Mouse (Mus musculus): Measurements from ENCODE around the gene Ripply1.
"Not testable (repeated sequence)": the region's sequence is repeated elsewhere in the genome, so short reads cannot be mapped to it uniquely, and the experiment has no call there.

Ripply1 gene

DNA sequence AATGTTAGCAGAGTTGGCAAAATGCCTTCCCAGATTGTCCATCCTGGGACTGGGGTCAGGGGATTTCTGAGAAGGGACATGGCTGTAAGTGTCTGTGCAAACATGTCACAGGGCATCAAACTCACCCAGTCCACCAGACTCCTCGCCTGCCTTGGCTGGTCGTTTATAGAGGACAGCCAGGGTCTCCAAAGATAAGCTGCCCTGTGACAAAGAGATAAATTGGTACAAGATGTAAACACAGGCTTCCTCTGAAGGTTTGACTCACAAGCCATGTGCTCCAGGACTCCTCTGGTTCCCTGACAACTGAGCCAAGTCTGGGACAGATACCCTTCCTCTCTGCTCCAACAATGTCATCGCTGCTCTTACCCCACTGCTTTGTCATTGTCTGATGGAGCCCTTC lies 1.2 kb downstream of the Ripply1 start:
- no peak for DNase-seq

DNA sequence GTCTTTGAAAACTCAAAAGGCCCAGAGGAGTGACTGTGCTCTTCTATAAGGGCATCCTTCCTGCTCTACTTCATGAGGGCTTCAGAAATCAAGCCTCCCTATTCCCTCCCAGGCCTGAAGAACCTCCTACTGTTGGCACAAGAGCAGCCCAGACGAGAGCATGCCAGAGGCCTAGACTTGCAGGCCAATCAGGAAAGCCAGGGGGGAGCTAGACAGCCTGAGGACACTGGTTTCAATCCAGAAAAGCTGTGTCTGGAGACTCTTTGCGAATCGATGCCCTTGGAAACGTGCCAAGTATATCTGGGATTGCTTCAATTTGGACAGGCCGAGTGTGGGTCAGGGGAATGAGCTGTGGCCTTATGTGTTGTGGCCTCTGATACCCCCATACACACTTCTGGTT lies 2.8 kb downstream of the Ripply1 start:
- DNase-seq: no peak

DNA sequence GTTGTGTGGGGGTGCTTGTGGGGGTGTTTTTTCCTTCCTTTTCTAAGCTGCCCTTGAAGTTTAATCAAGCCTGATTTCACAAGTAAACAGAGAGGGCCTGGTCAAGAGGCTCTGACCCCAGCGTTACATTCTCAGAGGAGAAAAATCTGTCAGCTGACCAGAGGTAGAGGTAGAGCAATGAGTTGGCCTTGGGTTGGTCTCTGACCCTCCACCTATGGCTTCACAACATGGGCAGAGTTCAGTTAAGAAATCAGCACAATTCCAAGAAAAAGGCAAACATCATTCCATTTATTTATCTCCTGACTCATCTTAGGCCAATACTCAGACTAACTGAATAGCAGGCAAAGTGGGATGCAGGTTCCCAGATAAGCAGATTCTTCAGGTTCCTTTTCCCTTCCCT lies 3.3 kb downstream of the Ripply1 start:
- no peak for DNase-seq

DNA sequence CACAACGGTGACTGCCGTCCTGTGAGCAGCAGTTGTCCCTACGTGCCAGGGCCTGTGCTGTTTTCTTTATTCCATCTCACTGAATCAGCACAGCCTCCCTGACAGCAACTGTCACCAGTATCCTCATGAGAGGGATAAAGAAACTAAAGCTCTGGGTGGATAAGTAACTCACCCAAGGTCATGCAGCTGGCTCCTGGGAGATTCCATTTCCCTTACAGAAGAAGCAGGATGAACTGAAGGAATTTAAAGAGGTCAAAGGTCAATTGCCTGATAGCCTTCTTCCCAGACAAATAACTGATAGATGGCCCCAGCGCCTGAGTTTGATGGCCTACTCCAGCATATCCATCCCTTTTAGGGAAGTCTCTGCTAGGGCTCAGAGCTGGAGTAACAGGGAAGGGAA lies 4.8 kb downstream of the Ripply1 start:
- DNase-seq: no peak

DNA sequence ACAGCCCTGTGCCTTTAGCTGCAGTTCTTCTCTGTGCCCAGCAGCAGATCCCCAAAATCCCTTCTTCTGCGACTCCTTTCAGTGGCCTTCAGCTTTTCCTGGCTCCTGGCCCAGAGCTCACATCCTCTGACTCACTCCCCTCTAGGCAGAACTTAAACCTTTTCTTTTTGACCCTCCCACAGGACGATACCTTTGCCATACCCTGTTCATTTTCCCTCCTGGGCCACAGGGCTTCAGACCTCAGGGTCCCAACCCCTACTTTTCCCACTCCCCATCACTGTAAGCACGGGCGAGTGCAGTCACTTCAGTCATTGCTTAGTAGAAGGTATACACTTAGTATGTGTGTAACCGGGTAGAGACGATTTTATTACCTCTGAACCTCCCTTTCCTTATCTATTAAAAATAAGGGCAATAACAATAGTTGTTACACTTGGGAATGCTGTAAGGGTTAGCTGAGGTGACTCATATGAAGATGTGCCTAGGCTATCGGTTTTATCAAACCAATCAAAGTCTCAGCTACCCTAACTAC lies 7.0 kb downstream of the Ripply1 start:
- DNase-seq: no peak

DNA sequence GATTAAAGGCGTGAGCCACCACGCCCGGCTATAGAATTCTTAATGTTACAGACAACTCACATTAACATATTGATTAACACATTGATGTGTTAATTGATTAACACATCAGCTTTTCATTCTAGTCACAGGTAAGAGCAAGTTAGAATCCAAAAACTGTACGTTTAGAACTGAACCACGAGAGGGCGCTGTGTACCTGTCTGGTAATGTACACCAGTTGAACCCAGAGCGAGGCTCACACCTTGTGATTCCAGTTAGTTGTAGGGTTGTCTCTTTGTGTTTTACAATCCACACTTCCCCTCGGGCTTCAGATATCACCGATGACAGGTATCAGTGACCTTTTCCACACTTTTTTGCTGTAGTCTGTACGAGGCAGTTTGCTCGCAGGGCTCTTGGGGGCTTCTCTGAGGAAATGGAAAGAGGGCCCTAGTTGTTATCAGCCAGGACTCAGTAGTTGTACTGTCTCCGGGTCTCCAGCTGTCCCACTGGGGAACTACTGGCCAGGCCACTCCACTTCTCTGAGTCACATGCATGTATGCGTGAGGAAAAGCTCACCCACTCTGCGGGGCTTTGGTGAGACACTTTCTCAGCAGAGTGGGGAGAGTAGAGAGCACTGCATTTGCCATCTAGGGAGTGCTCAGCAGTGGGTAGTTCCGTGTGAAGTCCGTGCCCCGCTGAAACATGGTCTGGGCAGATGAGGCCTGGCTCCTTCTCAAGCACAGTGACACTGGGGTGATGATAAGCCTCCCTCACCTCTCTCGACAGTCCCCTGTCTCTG lies 7.7 kb downstream of the Ripply1 start:
- DNase-seq: peak in 1 of 2 experiments; percentile 42

DNA sequence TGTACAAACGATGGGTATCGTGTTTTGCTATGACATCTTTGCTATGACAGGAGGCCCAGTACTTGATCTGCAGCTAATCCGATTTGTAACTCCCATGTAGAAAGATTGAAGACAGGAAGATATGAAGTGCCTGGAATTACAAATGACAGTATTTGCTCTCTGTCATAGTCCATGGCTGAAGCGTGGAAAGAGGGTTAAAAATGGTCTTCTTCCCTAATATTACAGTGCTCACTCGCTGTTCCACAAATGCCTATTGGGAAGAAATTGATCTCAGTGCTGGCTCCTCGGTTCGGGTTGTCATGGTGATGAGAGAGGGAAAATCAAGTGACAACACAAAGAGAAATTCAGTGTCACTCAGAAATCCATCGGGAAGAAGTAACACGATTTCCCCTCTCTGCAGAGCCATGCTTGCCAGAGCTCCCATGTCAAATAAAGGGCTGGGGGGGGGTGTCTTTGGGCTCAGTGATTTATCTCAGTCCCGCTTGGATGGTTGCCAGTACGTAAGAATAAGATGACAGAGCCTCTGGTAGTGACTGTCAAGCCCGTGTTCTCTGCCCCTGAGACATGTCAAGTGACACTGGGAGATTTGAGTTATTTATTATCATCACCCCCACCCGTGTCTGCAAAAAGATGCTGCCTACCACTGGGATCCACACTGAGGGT lies 12.0 kb downstream of the Ripply1 start:
- DNase-seq: no peak

DNA sequence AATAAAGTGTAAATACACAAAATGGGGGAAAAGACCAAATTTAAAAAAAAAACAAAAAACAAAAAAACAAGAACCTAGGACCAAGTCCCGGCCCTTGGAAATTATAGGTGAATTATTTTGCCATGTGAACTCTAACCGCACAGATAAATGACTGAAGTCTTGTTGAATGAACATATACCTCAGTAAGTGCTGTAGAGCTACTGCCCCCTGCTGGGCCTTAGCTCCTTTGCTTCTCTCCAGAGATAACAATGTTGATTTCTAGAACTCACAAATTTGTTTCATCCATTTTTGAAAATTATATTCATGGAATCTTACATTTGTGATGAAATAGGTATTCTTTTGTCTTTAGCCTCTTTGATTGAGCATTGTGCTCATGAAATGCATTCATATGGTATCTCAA lies 19.6 kb downstream of the Ripply1 start:
- peak in 1 of 2 experiments; percentile 11 for DNase-seq

DNA sequence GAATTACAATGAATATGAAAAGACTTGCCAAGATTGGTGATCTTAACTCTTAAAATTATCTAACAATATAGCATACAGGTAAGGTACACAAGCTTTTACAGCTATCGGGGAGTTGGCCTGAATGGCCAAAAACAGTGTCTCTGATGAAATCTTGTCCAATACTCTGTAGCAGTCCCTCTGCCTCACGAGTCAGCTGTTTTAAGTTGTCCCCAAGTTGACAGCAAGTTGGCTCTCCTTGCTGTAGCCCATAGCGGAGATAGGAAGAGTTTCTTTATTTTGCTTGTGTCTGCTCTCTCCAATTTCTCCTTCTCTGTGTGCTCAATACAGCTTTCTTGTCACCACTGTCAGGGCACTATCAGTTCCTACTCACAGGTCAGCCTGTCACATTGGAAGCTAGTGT lies 23.5 kb downstream of the Ripply1 start:
- DNase-seq: not testable (repeated sequence)

DNA sequence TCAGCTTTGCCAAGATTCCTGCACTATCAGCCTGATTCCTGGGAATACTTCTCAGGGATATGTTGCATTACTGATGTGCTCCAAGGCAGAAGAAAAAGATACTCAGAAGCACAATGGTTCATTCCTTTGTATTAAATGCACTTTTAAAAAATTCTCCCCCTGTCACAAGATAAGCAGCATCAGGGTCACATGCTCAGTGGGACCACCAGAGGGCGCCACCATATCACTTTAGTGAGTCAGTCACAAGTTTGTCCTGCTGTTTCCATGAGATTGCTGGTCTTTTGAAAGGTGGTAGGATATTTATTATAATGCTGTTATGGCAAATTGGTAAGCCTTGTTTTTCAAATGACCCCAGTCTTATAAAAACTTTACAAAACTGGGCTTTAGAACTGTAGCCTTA lies 30.3 kb downstream of the Ripply1 start:
- DNase-seq: peak; percentile 6 to 14

DNA sequence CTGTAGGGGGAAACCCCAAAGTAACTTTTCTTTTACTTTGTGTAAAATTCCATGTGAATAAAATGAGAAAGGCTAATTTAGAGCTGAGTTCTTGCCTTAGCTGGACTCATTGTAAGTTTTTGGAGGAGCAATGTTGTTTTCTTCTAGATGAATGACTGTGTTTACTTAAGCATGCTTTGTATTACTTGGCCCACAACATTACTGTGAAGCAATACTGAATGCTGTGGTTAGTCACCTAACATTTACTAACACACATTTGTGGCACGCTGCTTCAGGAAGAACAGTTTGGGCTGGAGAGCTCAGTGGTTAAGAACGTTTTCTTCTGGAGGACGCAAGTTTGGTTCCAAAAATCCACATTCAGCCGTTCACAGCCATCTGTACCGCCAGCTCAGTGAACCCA lies 45.1 kb downstream of the Ripply1 start:
- peak in 1 of 2 experiments; percentile 1 for DNase-seq

DNA sequence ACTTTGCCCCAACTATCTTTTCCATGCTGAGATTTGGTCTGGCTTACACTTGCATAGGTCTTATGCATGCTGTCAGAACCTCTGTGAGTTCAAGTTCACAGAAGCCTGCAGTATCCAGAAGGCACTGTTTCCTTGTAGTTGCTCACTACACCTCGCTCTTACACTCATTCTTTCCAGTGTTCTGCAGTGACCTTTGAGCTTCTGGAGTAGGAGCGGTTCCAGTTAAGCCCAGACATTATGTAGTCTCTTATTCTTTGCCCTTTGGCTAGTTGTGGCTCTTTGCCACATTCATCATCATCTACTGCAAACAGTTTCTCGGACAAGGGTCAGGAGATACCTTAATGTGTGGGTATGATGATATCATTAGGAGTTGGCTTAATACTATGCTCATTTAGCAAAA lies 51.6 kb downstream of the Ripply1 start:
- DNase-seq: no peak
